Mouse (Mus musculus): ENCODE data around the gene Gm43518.

GRCm38 (mm10) chr5:123946546-123946945 lies 19.3 kb downstream of the Gm43518 start:
- no peak for TF ChIP-seq POLR2A (IDR thresholded peaks at IDR 0.05; ENCODE audit: insufficient read depth, low read depth, low read length)
- TF ChIP-seq CTCF (IDR thresholded peaks at IDR 0.05; ENCODE audit: insufficient read depth, low read depth, low read length): no peak

Measured in olfactory bulb, adult 2 months (tissue).